Mouse (Mus musculus): ENCODE measurements around the gene Pex5. TPM values are rescaled to one million over a fixed set of nuclear protein-coding genes. Genes with fewer than 3 reads are reported as not detected.

The Pex5 gene
- polyA plus RNA-seq, 1 experiment from 2014 or later, result 32.5 TPM

- no peaks in the 10 kb centered on the region for H3K9me3 ChIP-seq (ENCODE audit: low read length)
- no peak overlapping the region for H3K27ac ChIP-seq (ENCODE audit: low read depth)
- no peak for DNase-seq
- peaks cover 19% of the 10 kb centered on the region for H3K4me1 ChIP-seq (ENCODE audit: insufficient read depth)
- H3K36me3 ChIP-seq (replicated peaks; ENCODE audit: insufficient read depth, low read length), result no peaks in the 10 kb centered on the region
- no peak overlapping the region for H3K4me3 ChIP-seq (ENCODE audit: low read depth, low read length)
- H3K27me3 ChIP-seq (ENCODE audit: insufficient read depth, low read length), result no peaks in the 10 kb centered on the region
- no peak for ATAC-seq
- TF ChIP-seq EP300 (IDR thresholded peaks at IDR 0.05; ENCODE audit: low read depth) (no peak), CTCF (IDR thresholded peaks at IDR 0.05; ENCODE audit: low read depth) (no peak)
- no peak overlapping the region for H3K9ac ChIP-seq (replicated peaks)
- no peak overlapping the region for H3K4me2 ChIP-seq (ENCODE audit: low read depth, low read length)
- WGBS (ENCODE audit: insufficient replicate concordance), result 68% methylated on average over 4 of the region's 4 CpGs
Measured at GRCm38 (mm10) chr6:124377494-124378255, 37.2 kb downstream of the Pex5 start.

- WGBS (ENCODE audit: insufficient replicate concordance), result 48% methylated on average over 5 of the region's 5 CpGs
- Histone ChIP-seq H3K9ac (replicated peaks) (no peak overlapping the region), H3K4me3 (ENCODE audit: low read depth, low read length) (no peak overlapping the region), H3K4me1 (ENCODE audit: insufficient read depth) (peaks cover 19% of the 10 kb centered on the region), H3K27ac (ENCODE audit: low read depth) (peak overlapping the region; percentile 76), H3K27me3 (ENCODE audit: insufficient read depth, low read length) (no peaks in the 10 kb centered on the region), H3K4me2 (ENCODE audit: low read depth, low read length) (peak overlapping the region; percentile 48), H3K9me3 (ENCODE audit: low read length) (no peaks in the 10 kb centered on the region), H3K36me3 (replicated peaks; ENCODE audit: insufficient read depth, low read length) (no peaks in the 10 kb centered on the region)
- TF ChIP-seq CTCF (IDR thresholded peaks at IDR 0.05; ENCODE audit: low read depth) (no peak), EP300 (IDR thresholded peaks at IDR 0.05; ENCODE audit: low read depth) (peak; percentile 17; the same call in 1 of the 2 replicates)
- ATAC-seq (peak; percentile 53), DNase-seq (no peak)
Measured at GRCm38 (mm10) chr6:124376311-124376710, 38.6 kb downstream of the Pex5 start.

- H3K36me3 ChIP-seq (replicated peaks; ENCODE audit: insufficient read depth, low read length), result no peaks in the 10 kb centered on the region
- no peaks in the 10 kb centered on the region for H3K27me3 ChIP-seq (ENCODE audit: insufficient read depth, low read length)
- peaks cover 19% of the 10 kb centered on the region for H3K4me1 ChIP-seq (ENCODE audit: insufficient read depth)
- ATAC-seq (peak; percentile 86), DNase-seq (peak; percentile 65)
- peak overlapping the region; percentile 76 for H3K27ac ChIP-seq (ENCODE audit: low read depth)
- TF ChIP-seq CTCF (IDR thresholded peaks at IDR 0.05; ENCODE audit: low read depth) (no peak), EP300 (IDR thresholded peaks at IDR 0.05; ENCODE audit: low read depth) (peak; percentile 79)
- WGBS (ENCODE audit: insufficient replicate concordance), result 14% methylated on average over 11 of the region's 11 CpGs
- no peak overlapping the region for H3K9ac ChIP-seq (replicated peaks)
- H3K4me2 ChIP-seq (ENCODE audit: low read depth, low read length), result peak overlapping the region; percentile 48
- no peaks in the 10 kb centered on the region for H3K9me3 ChIP-seq (ENCODE audit: low read length)
- H3K4me3 ChIP-seq (ENCODE audit: low read depth, low read length), result no peak overlapping the region
Measured at GRCm38 (mm10) chr6:124375435-124375884, 39.4 kb downstream of the Pex5 start.

DNA sequence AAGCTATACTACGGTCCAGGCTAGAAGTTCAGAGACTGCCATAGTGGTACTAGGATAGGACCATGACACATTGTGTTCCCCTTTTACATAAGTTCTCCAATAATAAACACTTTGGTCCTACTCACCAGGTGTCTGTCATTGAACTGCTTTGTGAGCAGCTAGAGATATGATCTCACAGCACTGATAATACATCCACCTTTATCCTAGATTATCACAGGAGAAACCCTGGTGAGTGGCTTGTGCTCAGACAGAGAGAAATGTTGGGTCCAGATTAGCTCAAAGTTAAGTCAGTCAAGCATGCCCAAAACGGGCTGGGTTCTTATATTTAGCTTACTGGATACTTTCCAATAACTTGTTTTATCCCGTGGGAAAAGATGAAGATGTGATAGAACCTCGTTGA lies 40.2 kb downstream of the Pex5 start:
- H3K27ac ChIP-seq (ENCODE audit: low read depth), result peak overlapping the region; percentile 76; the same call in 1 of the 2 replicates
- H3K4me2 ChIP-seq (ENCODE audit: low read depth, low read length), result no peak overlapping the region
- no peak for ATAC-seq
- H3K36me3 ChIP-seq (replicated peaks; ENCODE audit: insufficient read depth, low read length), result no peaks in the 10 kb centered on the region
- 46% methylated on average over 4 of the region's 4 CpGs for WGBS (ENCODE audit: insufficient replicate concordance)
- H3K27me3 ChIP-seq (ENCODE audit: insufficient read depth, low read length), result no peaks in the 10 kb centered on the region
- H3K4me1 ChIP-seq (ENCODE audit: insufficient read depth), result peaks cover 19% of the 10 kb centered on the region
- H3K9me3 ChIP-seq (ENCODE audit: low read length), result no peaks in the 10 kb centered on the region
- H3K4me3 ChIP-seq (ENCODE audit: low read depth, low read length), result no peak overlapping the region
- TF ChIP-seq EP300 (IDR thresholded peaks at IDR 0.05; ENCODE audit: low read depth), result no peak
- TF ChIP-seq CTCF (IDR thresholded peaks at IDR 0.05; ENCODE audit: low read depth), result no peak
- H3K9ac ChIP-seq (replicated peaks), result no peak overlapping the region
- no peak for DNase-seq

DNA sequence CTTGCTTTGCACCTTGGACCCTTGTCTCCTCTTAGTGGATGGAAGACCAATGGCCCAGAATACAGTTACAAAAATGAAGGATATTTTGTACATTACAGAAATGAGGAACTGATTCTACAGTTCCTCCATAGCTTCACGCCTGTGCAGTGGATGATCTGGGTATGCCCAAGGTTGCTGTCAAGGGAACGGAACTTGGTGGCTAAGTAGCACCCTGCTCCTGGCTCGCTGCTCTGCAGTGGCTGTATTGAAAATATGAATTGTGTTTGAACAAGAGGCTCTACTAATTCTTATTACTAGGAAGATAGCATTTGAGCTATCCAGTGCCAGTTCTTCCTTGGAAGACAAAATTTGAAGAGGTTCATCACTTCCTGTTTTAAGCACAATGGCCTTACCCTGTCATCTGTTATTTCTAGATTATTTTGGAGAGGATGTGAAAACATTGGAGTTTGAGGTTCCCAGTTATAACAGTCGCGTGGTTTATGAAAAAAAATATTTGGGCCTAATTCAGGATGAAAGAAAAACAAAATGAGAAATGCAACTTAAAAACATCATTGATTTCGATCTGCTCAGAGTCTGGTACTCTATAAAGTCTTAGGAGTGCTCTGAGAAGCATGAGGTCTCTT lies 41.2 kb downstream of the Pex5 start:
- peaks cover 19% of the 10 kb centered on the region for H3K4me1 ChIP-seq (ENCODE audit: insufficient read depth)
- no peak overlapping the region for H3K4me3 ChIP-seq (ENCODE audit: low read depth, low read length)
- no peaks in the 10 kb centered on the region for H3K36me3 ChIP-seq (replicated peaks; ENCODE audit: insufficient read depth, low read length)
- H3K27ac ChIP-seq (ENCODE audit: low read depth), result peak overlapping the region; percentile 76
- TF ChIP-seq EP300 (IDR thresholded peaks at IDR 0.05; ENCODE audit: low read depth) (no peak), CTCF (IDR thresholded peaks at IDR 0.05; ENCODE audit: low read depth) (no peak)
- H3K27me3 ChIP-seq (ENCODE audit: insufficient read depth, low read length), result no peaks in the 10 kb centered on the region
- DNase-seq, result no peak
- no peak for ATAC-seq
- H3K9ac ChIP-seq (replicated peaks), result no peak overlapping the region
- WGBS (ENCODE audit: insufficient replicate concordance), result 60% methylated on average over 6 of the region's 6 CpGs
- no peak overlapping the region for H3K4me2 ChIP-seq (ENCODE audit: low read depth, low read length)
- no peaks in the 10 kb centered on the region for H3K9me3 ChIP-seq (ENCODE audit: low read length)

GRCm38 (mm10) chr6:124364328-124364727 lies 50.5 kb downstream of the Pex5 start:
- TF ChIP-seq CTCF (IDR thresholded peaks at IDR 0.05; ENCODE audit: low read depth), result peak; percentile 10
- TF ChIP-seq EP300 (IDR thresholded peaks at IDR 0.05; ENCODE audit: low read depth), result no peak
- Histone ChIP-seq H3K9ac (replicated peaks) (no peak overlapping the region), H3K4me2 (ENCODE audit: low read depth, low read length) (no peak overlapping the region), H3K9me3 (ENCODE audit: low read length) (no peaks in the 10 kb centered on the region), H3K36me3 (replicated peaks; ENCODE audit: insufficient read depth, low read length) (no peaks in the 10 kb centered on the region), H3K4me1 (ENCODE audit: insufficient read depth) (no peaks in the 10 kb centered on the region), H3K4me3 (ENCODE audit: low read depth, low read length) (no peak overlapping the region), H3K27ac (ENCODE audit: low read depth) (no peak overlapping the region), H3K27me3 (ENCODE audit: insufficient read depth, low read length) (no peaks in the 10 kb centered on the region)
- DNase-seq, result no peak
- 51% methylated on average over 5 of the region's 5 CpGs for WGBS (ENCODE audit: insufficient replicate concordance)
- ATAC-seq, result no peak

Measured in liver, postnatal 0 days (tissue).